Mouse (Mus musculus): ENCODE measurements around the gene Camk1d. TPM values are rescaled to one million over a fixed set of nuclear protein-coding genes. Genes with fewer than 3 reads are reported as not detected.
"Not testable (repeated sequence)": the region's sequence is repeated elsewhere in the genome, so short reads cannot be mapped to it uniquely, and the experiment has no call there.

Camk1d gene
- total RNA-seq, 4 experiments from 2014 or later, result 133 to 174 (median 152) TPM

GRCm38 (mm10) chr2:5284351-5284750 is 430.0 kb downstream of the Camk1d start:
- no peak for DNase-seq (ENCODE audit: low spot score in 2 of 2)

- no peak for DNase-seq (ENCODE audit: low spot score in 2 of 2)
These were observed 431.7 kb downstream of the Camk1d start for GRCm38 (mm10) chr2:5282623-5283022.

GRCm38 (mm10) chr2:5267980-5268379 is 446.3 kb downstream of the Camk1d start:
- no peak for DNase-seq (ENCODE audit: low spot score in 2 of 2)

GRCm38 (mm10) chr2:5262279-5262678 is 452.0 kb downstream of the Camk1d start:
- no peak for DNase-seq (ENCODE audit: low spot score in 2 of 2)

- no peak for DNase-seq (ENCODE audit: low spot score in 2 of 2)
These were observed 456.1 kb downstream of the Camk1d start for GRCm38 (mm10) chr2:5258250-5258649.

- peak; percentile 83 to 92 for DNase-seq (ENCODE audit: low spot score in 2 of 2)
These were observed 464.3 kb downstream of the Camk1d start for GRCm38 (mm10) chr2:5249969-5250368.

- DNase-seq (ENCODE audit: low spot score in 2 of 2), result not testable (repeated sequence)
These were observed 465.1 kb downstream of the Camk1d start for GRCm38 (mm10) chr2:5249199-5249598.

Other genes starting within 250 kb of the Camk1d start
- 10 to 100 TPM; 17.6 to 25.6 (median 23.2) TPM for gene Nudt5, start 130.5 kb upstream of the Camk1d start, total RNA-seq (2022)
- 100 to 1,000 TPM; 130 to 158 (median 141) TPM for gene Cdc123, start 130.6 kb upstream of the Camk1d start, total RNA-seq (2022)
- gene Gm13199, start 148.4 kb upstream of the Camk1d start, total RNA-seq (2022), result 1 to 10 TPM in 3 of 4 experiments, under 1 TPM in 1; 0.80 to 4.7 (median 2.3) TPM
- 100 to 1,000 TPM in 2 of 4 experiments, 10 to 100 TPM in 2; 88.3 to 135 (median 101) TPM for gene Sec61a2, start 180.9 kb upstream of the Camk1d start, total RNA-seq (2022)
- gene Dhtkd1, start 228.3 kb upstream of the Camk1d start, total RNA-seq (2022), result 10 to 100 TPM in 3 of 4 experiments, 1 to 10 TPM in 1; 6.9 to 12.3 (median 11.1) TPM
- 10 to 100 TPM; 32.6 to 52.1 (median 41.1) TPM for gene Upf2, start 237.0 kb upstream of the Camk1d start, total RNA-seq (2022)

All from layer of hippocampus, adult 8-10 months (tissue).